20 mouse cellular contexts compared by ENCODE assay signal in the genomic region with DNA sequence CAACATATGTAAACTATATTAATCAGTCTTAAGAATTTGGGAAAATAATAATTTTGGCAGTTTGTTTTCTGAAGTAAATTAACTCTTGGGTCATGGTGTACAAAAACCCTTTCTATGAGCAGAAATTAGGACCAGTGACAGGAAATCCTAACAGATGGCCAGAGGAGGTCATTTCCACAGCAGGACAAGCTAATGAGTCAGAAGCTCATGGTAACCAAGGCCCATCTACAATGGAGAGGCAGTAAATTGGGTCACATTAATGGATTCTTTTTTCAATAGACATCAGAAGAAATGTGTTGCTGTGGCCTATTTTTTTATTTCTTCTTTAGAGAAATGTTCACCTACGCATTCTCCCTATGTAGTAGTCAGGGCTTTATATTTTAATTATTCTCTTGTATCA.
DNase-seq lines count a peak whose midpoint lies in the region; ATAC-seq and TF ChIP-seq lines count a peak whose summit lies in the region.
"Had no signal": no experiment of that assay in that cellular context is flagged by ENCODE, and none has a peak within 500 bp of the region (broad histone marks: within the 10 kb centered on the region; RNA-seq: fewer than 3 reads in every experiment).

No protein-coding gene starts in this region.

- no peak overlapping the region for H3K4me3 ChIP-seq in intestine, postnatal 0 days (ENCODE audit: low read depth, low read length)
- H3K4me3 ChIP-seq: embryonic facial prominence, embryonic 10.5 days; forebrain, embryonic 13.5 days; gastrocnemius, adult 2 months; hindbrain, embryonic 12.5 days had no signal

- TF ChIP-seq CTCF in intestine, postnatal 0 days (IDR thresholded peaks at IDR 0.05; ENCODE audit: low read depth), result no peak

- no peak for ATAC-seq in intestine, postnatal 0 days
- ATAC-seq: forebrain, embryonic 13.5 days; hindbrain, embryonic 16.5 days; inflammation-experienced regulatory T-cells, adult 6 months had no signal

- DNase-seq in brain, adult 2 months (ENCODE audit: low read depth, low spot score), result peak; percentile 75
- peak; percentile 49 for DNase-seq in cerebellum, adult 11-12 months
- peak; percentile 83 for DNase-seq in cerebellum, adult 9-10 months
- DNase-seq in retina, embryonic 14.5 days (ENCODE audit: low spot score), result peak; percentile 8
- no peak for DNase-seq in gastrocnemius, adult 8-10 months (ENCODE audit: low spot score in 2 of 2)
- DNase-seq in kidney, postnatal 14 days, result no peak
- DNase-seq: adrenal gland, adult 8-10 months; adrenal gland, postnatal 36 days; gastrocnemius, adult 2 months; gastrocnemius, postnatal 36 days; heart, adult 11 months; heart, postnatal 10 days; heart, postnatal 4 days; kidney, adult 11 months had no signal

- no peak overlapping the region for H3K27ac ChIP-seq in intestine, postnatal 0 days (ENCODE audit: low read depth, low read length)
- H3K27ac ChIP-seq: embryonic facial prominence, embryonic 10.5 days; forebrain, embryonic 13.5 days; gastrocnemius, adult 2 months; hindbrain, embryonic 12.5 days had no signal

- no peaks in the 10 kb centered on the region for H3K27me3 ChIP-seq in intestine, postnatal 0 days (replicated peaks; ENCODE audit: control insufficient read depth, insufficient read depth, low read length)
- H3K27me3 ChIP-seq: forebrain, embryonic 13.5 days; hindbrain, embryonic 12.5 days had no signal

- H3K36me3 ChIP-seq in intestine, postnatal 0 days (ENCODE audit: control insufficient read depth, insufficient read depth), result no peaks in the 10 kb centered on the region
- H3K36me3 ChIP-seq: embryonic facial prominence, embryonic 10.5 days; hindbrain, embryonic 12.5 days had no signal

- H3K9me3 ChIP-seq in intestine, postnatal 0 days (ENCODE audit: control insufficient read depth), result no peaks in the 10 kb centered on the region
- H3K9me3 ChIP-seq: embryonic facial prominence, embryonic 10.5 days; forebrain, embryonic 13.5 days; hindbrain, embryonic 12.5 days had no signal

- WGBS in intestine, postnatal 0 days, result 78% methylated on average over 1 of the region's 1 CpGs

- no peak overlapping the region for H3K4me2 ChIP-seq in intestine, postnatal 0 days (replicated peaks; ENCODE audit: low read depth)
- H3K4me2 ChIP-seq: forebrain, embryonic 13.5 days; hindbrain, embryonic 12.5 days had no signal

- no peaks in the 10 kb centered on the region for H3K4me1 ChIP-seq in intestine, postnatal 0 days (replicated peaks; ENCODE audit: control insufficient read depth, insufficient read depth, low read length)
- H3K4me1 ChIP-seq: embryonic facial prominence, embryonic 10.5 days; forebrain, embryonic 13.5 days; hindbrain, embryonic 12.5 days had no signal

- no peak overlapping the region for H3K9ac ChIP-seq in intestine, postnatal 0 days (ENCODE audit: low read depth, low read length)
- H3K9ac ChIP-seq: forebrain, embryonic 13.5 days; hindbrain, embryonic 12.5 days had no signal

Comparison
In these comparisons a context has a peak if more than half of its experiments do, and no peak if none do; other contexts are left out.
1. DNase-seq: peak in brain, adult 2 months (single experiment), cerebellum, adult 11-12 months (single experiment), cerebellum, adult 9-10 months (single experiment) and retina, embryonic 14.5 days (single experiment); none in gastrocnemius, adult 8-10 months (0 of 2) and kidney, postnatal 14 days (single experiment).